In genomic region chr16:78274825-78275455, GRCm38 (mm10) we compare ENCODE assay signal across 13 mouse cellular contexts. TPM values are rescaled to one million over a fixed set of nuclear protein-coding genes. Genes with fewer than 3 reads are reported as not detected.
DNase-seq lines count a peak whose midpoint lies in the region; ATAC-seq lines count a peak whose summit lies in the region.
"Had no signal": no experiment of that assay in that cellular context is flagged by ENCODE, and none has a peak within 500 bp of the region (broad histone marks: within the 10 kb centered on the region; RNA-seq: fewer than 3 reads in every experiment).

No protein-coding gene starts in this region.

- ATAC-seq in megakaryocyte-erythroid progenitor cell, adult 5-6 weeks (replicated peaks; ENCODE audit: low FRiP score, low TSS enrichment, poor library complexity, severe bottlenecking): no peak

- no peaks in the 10 kb centered on the region for H3K9me3 ChIP-seq in heart, embryonic 10.5 days
- H3K9me3 ChIP-seq: hindbrain, embryonic 15.5 days; midbrain, embryonic 10.5 days; neural tube, embryonic 13.5 days had no signal

- DNase-seq in frontal cortex, postnatal 36 days (ENCODE audit: low spot score in 2 of 2): peak; percentile 16 to 49
- DNase-seq in frontal cortex, postnatal 25 days (ENCODE audit: low spot score in 2 of 2): no peak
- DNase-seq in right cerebral cortex, adult 18-20 months: peak; percentile 39
- no peak for DNase-seq in right cerebral cortex, postnatal 25 days
- DNase-seq in heart, embryonic 10.5 days (ENCODE audit: low spot score): no peak
- DNase-seq in skeletal muscle tissue, adult 2 months (ENCODE audit: low read depth, low spot score): peak; percentile 71
- DNase-seq in ovary, postnatal 36 days (ENCODE audit: low spot score): no peak

- H3K36me3 ChIP-seq in heart, embryonic 10.5 days: no peaks in the 10 kb centered on the region
- H3K36me3 ChIP-seq: hindbrain, embryonic 15.5 days; midbrain, embryonic 10.5 days; neural tube, embryonic 13.5 days had no signal

- peak overlapping the region; percentile 79 for H3K27ac ChIP-seq in heart, embryonic 10.5 days
- H3K27ac ChIP-seq: hindbrain, embryonic 15.5 days; liver, embryonic 14.5 days; midbrain, embryonic 10.5 days; neural tube, embryonic 13.5 days had no signal

- H3K4me1 ChIP-seq in heart, embryonic 10.5 days: peaks cover 10% of the 10 kb centered on the region
- H3K4me1 ChIP-seq: hindbrain, embryonic 15.5 days; midbrain, embryonic 10.5 days; neural tube, embryonic 13.5 days had no signal

- no peak overlapping the region for H3K4me3 ChIP-seq in heart, embryonic 10.5 days
- H3K4me3 ChIP-seq: erythroblast, embryonic 14.5 days; hindbrain, embryonic 15.5 days; midbrain, embryonic 10.5 days; neural tube, embryonic 13.5 days had no signal

- 64% methylated on average over 9 of the region's 9 CpGs for WGBS in heart, embryonic 10.5 days

- H3K27me3 ChIP-seq in heart, embryonic 10.5 days (ENCODE audit: insufficient read depth, poor library complexity, severe bottlenecking): no peaks in the 10 kb centered on the region
- H3K27me3 ChIP-seq: hindbrain, embryonic 15.5 days; neural tube, embryonic 13.5 days had no signal

RNA-seq across cellular contexts. Expression of gene Cxadr, which starts 26.3 kb away (rescaled TPM):
- 27.9 and 35.9 TPM in 2 replicates for polyA plus RNA-seq in heart, embryonic 10.5 days (2016; fragmentation: Nextera tagmentation; extraction: Ambion mirVana)
- 0.48 and 1.6 TPM in 2 replicates for total RNA-seq in megakaryocyte-erythroid progenitor cell, adult 5-6 weeks (2014; fragmentation: Nextera tagmentation)
- total RNA-seq in megakaryocyte-erythroid progenitor cell, adult 5-6 weeks (2017): 0.04 TPM in 1 of 2 replicates, not detected in the other
- polyA plus RNA-seq: erythroblast, embryonic 14.5 days had no signal

Comparison
In these comparisons a context has a peak if more than half of its experiments do, and no peak if none do; other contexts are left out.
1. DNase-seq: peak in frontal cortex, postnatal 36 days (2 of 2), right cerebral cortex, adult 18-20 months (single experiment) and skeletal muscle tissue, adult 2 months (single experiment); none in frontal cortex, postnatal 25 days (0 of 2), right cerebral cortex, postnatal 25 days (single experiment), heart, embryonic 10.5 days (single experiment) and ovary, postnatal 36 days (single experiment).